Mouse (Mus musculus): Measurements from ENCODE around the gene Dph6. TPM values are rescaled to one million over a fixed set of nuclear protein-coding genes. Genes with fewer than 3 reads are reported as not detected.
A peak's percentile ranks its signal among the peaks of the same experiment; 100 is the strongest.

Dph6 gene
- polyA plus RNA-seq, 1 experiment from 2014 or later, result 20.6 TPM

- Histone ChIP-seq H3K9ac (replicated peaks) (no peak overlapping the region), H3K36me3 (no peaks in the 10 kb centered on the region), H3K4me3 (no peak overlapping the region), H3K4me1 (no peaks in the 10 kb centered on the region), H3K27ac (replicated peaks) (no peak overlapping the region), H3K4me2 (replicated peaks) (no peak overlapping the region), H3K27me3 (no peaks in the 10 kb centered on the region), H3K9me3 (no peaks in the 10 kb centered on the region)
- WGBS, result 89% methylated on average over 5 of the region's 5 CpGs
- no peak for ATAC-seq (replicated peaks)
These were observed 123.6 kb downstream of the Dph6 start for GRCm38 (mm10) chr2:114531010-114531756.

GRCm38 (mm10) chr2:114520414-114520813 lies 134.3 kb downstream of the Dph6 start:
- 55% methylated on average over 5 of the region's 5 CpGs for WGBS
- peak; percentile 58 for ATAC-seq (replicated peaks)

GRCm38 (mm10) chr2:114519907-114520306 lies 134.9 kb downstream of the Dph6 start:
- Histone ChIP-seq H3K27me3 (no peaks in the 10 kb centered on the region), H3K27ac (replicated peaks) (no peak overlapping the region), H3K4me1 (peaks cover 8% of the 10 kb centered on the region), H3K4me2 (replicated peaks) (no peak overlapping the region), H3K4me3 (no peak overlapping the region), H3K9ac (replicated peaks) (no peak overlapping the region), H3K36me3 (no peaks in the 10 kb centered on the region), H3K9me3 (no peaks in the 10 kb centered on the region)
- ATAC-seq (replicated peaks), result peak; percentile 87
- whole genome bisulfite sequencing, result 58% methylated on average over 3 of the region's 3 CpGs

More at GRCm38 (mm10) chr2:114520414-114520813, 134.3 kb downstream of the Dph6 start:
- no peak overlapping the region for H3K4me3 ChIP-seq
- no peaks in the 10 kb centered on the region for H3K9me3 ChIP-seq
- H3K27ac ChIP-seq (replicated peaks), result no peak overlapping the region
- H3K4me2 ChIP-seq (replicated peaks), result no peak overlapping the region
- H3K36me3 ChIP-seq, result no peaks in the 10 kb centered on the region
- H3K9ac ChIP-seq (replicated peaks), result no peak overlapping the region
- no peaks in the 10 kb centered on the region for H3K27me3 ChIP-seq
- H3K4me1 ChIP-seq, result peaks cover 8% of the 10 kb centered on the region

GRCm38 (mm10) chr2:114492398-114492797 lies 162.4 kb downstream of the Dph6 start:
- WGBS, result 42% methylated on average over 3 of the region's 3 CpGs
- H3K4me3 ChIP-seq, result no peak overlapping the region
- H3K27ac ChIP-seq (replicated peaks), result no peak overlapping the region

DNA sequence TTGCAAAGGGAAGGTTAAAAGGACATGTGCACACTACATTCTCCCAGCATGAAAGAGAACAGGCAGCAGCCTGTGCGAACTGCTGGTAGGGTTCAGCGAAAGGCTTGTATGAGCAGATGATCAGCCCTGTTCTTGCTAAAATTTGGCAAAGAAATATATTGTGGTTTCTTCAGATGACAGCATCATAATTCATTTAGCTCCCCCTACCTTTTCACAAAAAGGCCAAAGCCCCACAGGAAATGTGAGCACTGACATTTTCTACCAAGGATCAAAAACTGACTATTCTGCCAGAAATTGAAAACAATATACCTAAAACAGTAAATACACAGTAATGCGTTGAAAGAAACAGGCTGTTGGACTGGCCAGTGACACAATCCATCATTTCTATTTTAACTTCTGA lies 162.9 kb downstream of the Dph6 start:
- no peak for ATAC-seq (replicated peaks)
- H3K27me3 ChIP-seq, result no peaks in the 10 kb centered on the region
- no peak overlapping the region for H3K4me2 ChIP-seq (replicated peaks)
- no peak overlapping the region for H3K4me3 ChIP-seq
- no peaks in the 10 kb centered on the region for H3K36me3 ChIP-seq
- no peak overlapping the region for H3K9ac ChIP-seq (replicated peaks)
- peaks cover 6% of the 10 kb centered on the region for H3K4me1 ChIP-seq
- H3K9me3 ChIP-seq, result no peaks in the 10 kb centered on the region
- no peak overlapping the region for H3K27ac ChIP-seq (replicated peaks)
- WGBS, result 71% methylated on average over 3 of the region's 3 CpGs

More at GRCm38 (mm10) chr2:114492398-114492797, 162.4 kb downstream of the Dph6 start:
- Histone ChIP-seq H3K4me1 (0 out of 2 replicates have a peak, but pooled peaks cover 3% of the 10 kb centered on the region), H3K4me2 (replicated peaks) (no peak overlapping the region), H3K9ac (replicated peaks) (no peak overlapping the region), H3K9me3 (no peaks in the 10 kb centered on the region), H3K27me3 (no peaks in the 10 kb centered on the region), H3K36me3 (no peaks in the 10 kb centered on the region)
- no peak for ATAC-seq (replicated peaks)

DNA sequence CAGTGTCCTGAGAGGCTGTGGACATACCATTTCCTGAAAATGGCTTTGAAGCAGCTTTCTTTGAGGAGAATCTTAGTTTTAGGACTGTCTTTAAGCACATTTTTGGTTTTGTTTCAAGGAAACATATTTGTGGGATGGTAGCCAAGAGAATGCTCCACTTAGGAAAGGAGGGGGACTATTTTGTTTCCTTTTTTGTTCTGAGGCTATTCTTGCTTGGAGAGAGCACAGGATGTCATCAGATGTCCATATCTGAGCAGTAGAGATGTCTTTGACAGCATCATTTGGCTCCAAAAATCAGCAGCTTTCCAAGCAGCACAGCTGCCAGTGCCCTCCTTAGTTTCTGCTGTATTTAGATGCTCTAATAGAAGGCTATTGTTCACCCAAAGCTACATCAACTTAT lies 167.8 kb downstream of the Dph6 start:
- Histone ChIP-seq H3K27ac (replicated peaks) (0 out of 2 replicates have a peak overlapping the region, but pooled peaks have one; percentile 40), H3K27me3 (no peaks in the 10 kb centered on the region)
- ATAC-seq (replicated peaks), result no peak

More for the DNA sequence above, 167.8 kb downstream of the Dph6 start:
- Histone ChIP-seq H3K4me1 (peaks cover 4% of the 10 kb centered on the region), H3K4me3 (no peak overlapping the region), H3K4me2 (replicated peaks) (no peak overlapping the region), H3K9me3 (no peaks in the 10 kb centered on the region), H3K36me3 (no peaks in the 10 kb centered on the region), H3K9ac (replicated peaks) (no peak overlapping the region)

All from forebrain, embryonic 15.5 days (tissue).